Mouse (Mus musculus) stomach, postnatal 0 days (tissue): ENCODE results near the gene Zmiz1.

ENCODE experiments used
- CTCF ChIP-seq: IDR thresholded peaks from 2 replicates; pipeline ENCODE4 v1.5.1; 2016; ENCODE audit warnings: antibody characterized with exemption, low read depth, mild to moderate bottlenecking, moderate library complexity
- EP300 ChIP-seq: optimal IDR thresholded peaks from 2 replicates; pipeline ENCODE3; 2016; ENCODE audit warnings: antibody characterized with exemption

GRCm38 (mm10) chr14:25639120-25639758 lies 180.3 kb downstream of the Zmiz1 start:
- TF ChIP-seq CTCF = no peak
- TF ChIP-seq EP300 = no peak
